Mouse (Mus musculus): ENCODE measurements around the gene Rtl4. TPM values are rescaled to one million over a fixed set of nuclear protein-coding genes. Genes with fewer than 3 reads are reported as not detected.

Rtl4 gene
- polyA plus RNA-seq, 1 experiment from 2014 or later: 0.23 TPM

GRCm38 (mm10) chrX:145089802-145090201 is 401.1 kb downstream of the Rtl4 start:
- H3K4me2 ChIP-seq: no peak overlapping the region
- H3K27ac ChIP-seq: no peak overlapping the region
- H3K9ac ChIP-seq: no peak overlapping the region
- H3K9me3 ChIP-seq (replicated peaks): no peaks in the 10 kb centered on the region
- no peaks in the 10 kb centered on the region for H3K4me1 ChIP-seq
- H3K4me3 ChIP-seq: no peak overlapping the region
- no peaks in the 10 kb centered on the region for H3K36me3 ChIP-seq (ENCODE audit: poor library complexity, severe bottlenecking)
- H3K27me3 ChIP-seq: no peaks in the 10 kb centered on the region
- no peak for ATAC-seq

GRCm38 (mm10) chrX:145090360-145090759 is 401.7 kb downstream of the Rtl4 start:
- H3K4me3 ChIP-seq: no peak overlapping the region
- H3K4me2 ChIP-seq: no peak overlapping the region
- no peaks in the 10 kb centered on the region for H3K4me1 ChIP-seq
- no peaks in the 10 kb centered on the region for H3K36me3 ChIP-seq (ENCODE audit: poor library complexity, severe bottlenecking)
- ATAC-seq: no peak
- WGBS: 81% methylated on average over 3 of the region's 3 CpGs
- H3K27me3 ChIP-seq: no peaks in the 10 kb centered on the region
- no peak overlapping the region for H3K9ac ChIP-seq
- H3K9me3 ChIP-seq (replicated peaks): no peaks in the 10 kb centered on the region
- H3K27ac ChIP-seq: no peak overlapping the region

- no peaks in the 10 kb centered on the region for H3K9me3 ChIP-seq (replicated peaks)
- WGBS: 85% methylated on average over 2 of the region's 2 CpGs
- no peaks in the 10 kb centered on the region for H3K36me3 ChIP-seq (ENCODE audit: poor library complexity, severe bottlenecking)
- H3K4me3 ChIP-seq: no peak overlapping the region
- no peak for ATAC-seq
- H3K27me3 ChIP-seq: no peaks in the 10 kb centered on the region
- no peaks in the 10 kb centered on the region for H3K4me1 ChIP-seq
- H3K27ac ChIP-seq: no peak overlapping the region
- H3K4me2 ChIP-seq: no peak overlapping the region
- no peak overlapping the region for H3K9ac ChIP-seq
Measured at GRCm38 (mm10) chrX:145090964-145091363, 402.3 kb downstream of the Rtl4 start.

MicroRNA genes within 50 kb of the gene (microRNA counts, 519-probe panel; counts per million panel counts)
- microRNA mmu-miR-3472: 177 counts per million, percentile 53 among the panel's probes with 10 or more counts

Small RNA genes within 50 kb of the gene (microRNA-seq; reads per million reads assigned to microRNA genes)
- not detected for gene Mir3472

Other genes starting within 250 kb of the Rtl4 start
- gene Trpc5os, start 232.3 kb upstream of the Rtl4 start, polyA plus RNA-seq (2015; fragmentation: Nextera tagmentation; extraction: Ambion mirVana): not detected in 2 replicates
- gene Trpc5, start 727 bp upstream of the Rtl4 start, polyA plus RNA-seq (2015; fragmentation: Nextera tagmentation; extraction: Ambion mirVana): 0.30 and 0.49 TPM in 2 replicates